Mouse (Mus musculus): ENCODE measurements around the gene B3gat1. TPM values are rescaled to one million over a fixed set of nuclear protein-coding genes. Genes with fewer than 3 reads are reported as not detected.

B3gat1 gene
- polyA plus RNA-seq, 1 experiment from 2014 or later, result 11.3 TPM

- WGBS, result 69% methylated on average over 7 of the region's 7 CpGs
- Histone ChIP-seq H3K4me3 (replicated peaks) (no peak overlapping the region), H3K4me2 (no peak overlapping the region), H3K9ac (no peak overlapping the region), H3K36me3 (replicated peaks) (no peaks in the 10 kb centered on the region), H3K27ac (no peak overlapping the region), H3K27me3 (no peaks in the 10 kb centered on the region), H3K9me3 (no peaks in the 10 kb centered on the region), H3K4me1 (no peaks in the 10 kb centered on the region)
- no peak for ATAC-seq (ENCODE audit: low FRiP score)
Observed at GRCm38 (mm10) chr9:26783414-26783975, 50.0 kb downstream of the B3gat1 start.

GRCm38 (mm10) chr9:26792829-26793228, 59.3 kb downstream of the B3gat1 start:
- Histone ChIP-seq H3K9ac (no peak overlapping the region), H3K4me1 (no peaks in the 10 kb centered on the region), H3K27me3 (no peaks in the 10 kb centered on the region), H3K4me2 (no peak overlapping the region), H3K4me3 (replicated peaks) (no peak overlapping the region), H3K27ac (no peak overlapping the region), H3K9me3 (no peaks in the 10 kb centered on the region), H3K36me3 (replicated peaks) (no peaks in the 10 kb centered on the region)
- WGBS, result 75% methylated on average over 3 of the region's 3 CpGs
- ATAC-seq (ENCODE audit: low FRiP score), result no peak

DNA sequence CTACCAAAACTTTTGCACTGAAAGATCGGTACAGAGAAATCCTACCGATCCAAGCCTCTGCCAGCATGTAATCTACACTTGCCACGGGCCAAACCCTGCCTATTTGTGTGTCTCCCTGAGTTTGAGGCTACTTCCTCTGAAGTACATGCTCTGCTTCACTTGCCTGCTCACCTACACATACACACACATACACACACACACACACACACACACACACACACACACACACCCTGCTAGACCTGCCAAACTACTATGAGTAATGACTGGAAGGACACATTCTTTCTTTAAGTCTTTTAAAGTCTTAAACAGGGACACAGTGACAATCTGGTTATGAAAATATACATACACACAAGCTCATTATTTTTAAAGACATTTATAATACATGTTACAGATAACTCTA, 64.7 kb downstream of the B3gat1 start:
- WGBS, result 92% methylated on average over 3 of the region's 3 CpGs

DNA sequence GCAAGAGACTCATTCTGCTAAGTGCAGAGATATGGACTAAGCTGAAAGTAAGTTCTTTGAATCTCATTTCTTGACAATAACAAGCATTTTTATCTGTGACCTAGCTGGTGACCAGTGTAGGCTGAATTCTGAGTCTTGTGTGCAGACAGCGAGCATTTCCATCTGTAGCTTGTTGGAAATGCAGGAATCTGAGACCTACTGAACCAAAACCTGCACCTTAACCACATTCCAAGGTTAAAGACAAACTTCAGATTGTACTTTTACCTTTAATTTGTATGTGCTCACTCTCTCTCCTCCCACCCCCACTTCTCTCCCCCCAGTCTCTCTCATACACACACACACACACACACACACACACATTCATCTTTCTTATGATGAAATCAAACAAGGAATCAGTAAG, 65.2 kb downstream of the B3gat1 start:
- Histone ChIP-seq H3K9me3 (no peaks in the 10 kb centered on the region), H3K4me3 (replicated peaks) (no peak overlapping the region), H3K4me1 (no peaks in the 10 kb centered on the region), H3K27ac (no peak overlapping the region), H3K27me3 (no peaks in the 10 kb centered on the region), H3K9ac (no peak overlapping the region), H3K36me3 (replicated peaks) (no peaks in the 10 kb centered on the region), H3K4me2 (no peak overlapping the region)
- no peak for ATAC-seq (ENCODE audit: low FRiP score)
- WGBS, result 73% methylated on average over 1 of the region's 1 CpGs

More for the DNA sequence above, 64.7 kb downstream of the B3gat1 start:
- Histone ChIP-seq H3K27me3 (no peaks in the 10 kb centered on the region), H3K36me3 (replicated peaks) (no peaks in the 10 kb centered on the region), H3K4me3 (replicated peaks) (no peak overlapping the region), H3K4me2 (no peak overlapping the region), H3K27ac (no peak overlapping the region), H3K9me3 (no peaks in the 10 kb centered on the region), H3K4me1 (no peaks in the 10 kb centered on the region), H3K9ac (no peak overlapping the region)
- ATAC-seq (ENCODE audit: low FRiP score), result no peak

DNA sequence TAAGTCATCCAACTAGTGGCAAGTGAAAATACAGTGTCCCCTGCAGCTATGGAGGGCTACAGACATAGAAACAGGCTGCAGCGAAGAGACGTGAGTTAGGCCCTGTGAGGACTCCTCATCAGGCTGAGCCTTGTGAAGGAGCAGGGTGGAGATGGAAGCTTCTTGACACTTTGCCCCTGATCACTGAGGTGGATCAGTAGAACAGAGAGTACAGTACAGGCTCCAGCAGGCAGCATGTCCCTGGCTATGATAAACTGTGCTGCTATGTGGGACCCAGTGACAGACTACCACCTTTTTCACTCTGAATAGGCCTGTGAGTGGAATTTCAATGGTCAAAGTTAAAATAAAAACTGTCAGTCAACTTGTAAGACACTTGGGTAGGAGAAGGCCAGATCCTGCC, 66.8 kb downstream of the B3gat1 start:
- Histone ChIP-seq H3K9ac (no peak overlapping the region), H3K4me3 (replicated peaks) (no peak overlapping the region), H3K4me1 (0 out of 2 replicates have a peak, but pooled peaks cover under 1% of the 10 kb centered on the region), H3K27ac (no peak overlapping the region), H3K9me3 (no peaks in the 10 kb centered on the region), H3K4me2 (no peak overlapping the region), H3K36me3 (replicated peaks) (no peaks in the 10 kb centered on the region), H3K27me3 (no peaks in the 10 kb centered on the region)
- ATAC-seq (ENCODE audit: low FRiP score), result no peak
- WGBS, result 91% methylated on average over 2 of the region's 2 CpGs

GRCm38 (mm10) chr9:26804321-26804720, 70.8 kb downstream of the B3gat1 start:
- Histone ChIP-seq H3K9ac (no peak overlapping the region), H3K4me1 (peaks cover 9% of the 10 kb centered on the region), H3K4me2 (no peak overlapping the region), H3K36me3 (replicated peaks) (no peaks in the 10 kb centered on the region), H3K4me3 (replicated peaks) (no peak overlapping the region), H3K27ac (no peak overlapping the region), H3K27me3 (no peaks in the 10 kb centered on the region), H3K9me3 (no peaks in the 10 kb centered on the region)
- ATAC-seq (ENCODE audit: low FRiP score), result no peak

DNA sequence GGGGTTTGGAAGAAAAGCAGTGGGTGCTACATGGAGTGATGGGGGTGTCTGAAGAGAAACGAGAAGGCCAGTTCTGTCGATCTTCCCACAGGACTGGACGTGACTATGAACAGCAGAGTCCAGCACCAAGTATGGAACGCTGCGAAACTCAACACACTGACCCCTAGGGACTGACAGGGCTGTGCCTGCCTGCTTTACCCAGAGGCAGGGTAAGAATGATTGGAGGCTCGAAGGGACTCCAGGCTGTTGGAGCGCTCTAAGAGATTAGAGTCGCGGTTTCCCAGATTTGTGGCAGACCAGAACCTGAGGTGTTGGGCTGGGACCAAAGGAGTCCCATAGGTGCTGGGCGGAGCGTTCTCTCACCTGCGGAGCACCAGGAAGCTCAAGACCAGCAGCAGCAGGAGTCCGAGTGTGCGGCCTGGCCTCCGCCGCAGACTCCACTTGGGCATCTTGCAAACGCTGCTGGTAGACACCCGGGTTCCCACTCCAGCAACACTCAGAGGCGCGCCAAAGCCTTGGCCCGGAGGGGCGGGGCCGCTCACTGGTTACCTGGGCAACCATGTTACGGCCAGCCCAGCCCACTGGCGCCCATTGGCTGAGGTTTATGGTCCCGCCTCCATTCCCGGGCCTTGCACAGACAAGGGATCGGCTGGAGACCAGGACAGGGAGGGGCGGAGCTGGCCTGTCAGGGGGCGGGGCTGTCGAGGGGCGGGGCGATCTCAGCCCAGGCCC, 72.6 kb downstream of the B3gat1 start, which contains the start of gene Glb1l2:
Gene Glb1l2 (minus strand): TSS at position 534 of the 732 bp plus-strand sequence.
- Histone ChIP-seq H3K27me3 (no peaks in the 10 kb centered on the region), H3K36me3 (replicated peaks) (no peaks in the 10 kb centered on the region), H3K9me3 (no peaks in the 10 kb centered on the region), H3K4me2 (peak within 1 kb of the TSS; percentile 80), H3K27ac (peak within 1 kb of the TSS; percentile 51; the same call in 1 of the 2 replicates), H3K4me3 (replicated peaks) (peak within 1 kb of the TSS; percentile 51), H3K9ac (peak within 1 kb of the TSS; percentile 58), H3K4me1 (peaks cover 9% of the 10 kb centered on the region)
- under 1% methylated on average over 33 of the region's 33 CpGs for WGBS
- ATAC-seq (ENCODE audit: low FRiP score), result peak; percentile 100

GRCm38 (mm10) chr9:26808735-26809134, 75.2 kb downstream of the B3gat1 start:
- H3K36me3 ChIP-seq (replicated peaks), result no peaks in the 10 kb centered on the region
- peaks cover 9% of the 10 kb centered on the region for H3K4me1 ChIP-seq
- WGBS, result 80% methylated on average over 2 of the region's 2 CpGs
- H3K27ac ChIP-seq, result no peak overlapping the region
- H3K9ac ChIP-seq, result no peak overlapping the region
- H3K4me3 ChIP-seq (replicated peaks), result no peak overlapping the region
- H3K4me2 ChIP-seq, result no peak overlapping the region
- no peaks in the 10 kb centered on the region for H3K27me3 ChIP-seq
- no peaks in the 10 kb centered on the region for H3K9me3 ChIP-seq
- ATAC-seq (ENCODE audit: low FRiP score), result no peak

Other genes with a start within 250 kb of the B3gat1 start
- gene Glb1l2, start 72.7 kb downstream of the B3gat1 start, polyA plus RNA-seq (2016; fragmentation: Nextera tagmentation; extraction: Ambion mirVana), result 3.3 and 4.2 TPM in 2 replicates
- gene Glb1l3, start 127.2 kb downstream of the B3gat1 start, polyA plus RNA-seq (2016; fragmentation: Nextera tagmentation; extraction: Ambion mirVana), result not detected in 2 replicates
- 0.19 TPM in 1 of 2 replicates, not detected in the other for gene Gm1110, start 189.4 kb downstream of the B3gat1 start, polyA plus RNA-seq (2016; fragmentation: Nextera tagmentation; extraction: Ambion mirVana)

Data from forebrain, embryonic 12.5 days (tissue).